ENCODE assay signal across 10 mouse cellular contexts in genomic region chr2:124298351-124298750, GRCm38 (mm10).
A peak's percentile ranks its signal among the peaks of the same experiment; 100 is the strongest.
DNase-seq lines count a peak whose midpoint lies in the region; ATAC-seq lines count a peak whose summit lies in the region.
"Had no signal": no experiment of that assay in that cellular context is flagged by ENCODE, and none has a peak within 500 bp of the region (broad histone marks: within the 10 kb centered on the region; RNA-seq: fewer than 3 reads in every experiment).

No protein-coding gene starts in this region.

- no peaks in the 10 kb centered on the region for H3K36me3 ChIP-seq in forebrain, embryonic 14.5 days (ENCODE audit: control insufficient read depth, insufficient read depth, low read length)
- H3K36me3 ChIP-seq in forebrain, embryonic 15.5 days: no peaks in the 10 kb centered on the region

- 58% methylated on average over 5 of the region's 5 CpGs for WGBS in forebrain, embryonic 14.5 days
- WGBS in forebrain, embryonic 15.5 days: 49% methylated on average over 5 of the region's 5 CpGs

- H3K27me3 ChIP-seq in forebrain, embryonic 14.5 days (replicated peaks; ENCODE audit: control insufficient read depth, insufficient read depth, low read length): no peaks in the 10 kb centered on the region
- H3K27me3 ChIP-seq in forebrain, embryonic 15.5 days: no peaks in the 10 kb centered on the region
- H3K27me3 ChIP-seq: megakaryocyte, embryonic 14.5 days had no signal

- no peak overlapping the region for H3K4me2 ChIP-seq in forebrain, embryonic 14.5 days (ENCODE audit: low read length)
- H3K4me2 ChIP-seq in forebrain, embryonic 15.5 days (replicated peaks): no peak overlapping the region

- H3K4me1 ChIP-seq in forebrain, embryonic 14.5 days (ENCODE audit: control insufficient read depth, insufficient read depth, low read length): no peaks in the 10 kb centered on the region
- H3K4me1 ChIP-seq in forebrain, embryonic 15.5 days: no peaks in the 10 kb centered on the region

- H3K9me3 ChIP-seq in forebrain, embryonic 14.5 days (replicated peaks; ENCODE audit: control insufficient read depth, low read length): no peaks in the 10 kb centered on the region
- no peaks in the 10 kb centered on the region for H3K9me3 ChIP-seq in forebrain, embryonic 15.5 days

- no peak overlapping the region for H3K4me3 ChIP-seq in forebrain, embryonic 14.5 days (ENCODE audit: low read depth, low read length)
- H3K4me3 ChIP-seq in forebrain, embryonic 15.5 days: no peak overlapping the region
- H3K4me3 ChIP-seq: megakaryocyte, embryonic 14.5 days had no signal

- no peak overlapping the region for H3K9ac ChIP-seq in forebrain, embryonic 14.5 days (ENCODE audit: low read length)
- no peak overlapping the region for H3K9ac ChIP-seq in forebrain, embryonic 15.5 days (replicated peaks)

- H3K27ac ChIP-seq in forebrain, embryonic 14.5 days (ENCODE audit: low read depth, low read length): no peak overlapping the region
- no peak overlapping the region; the same call in 1 of the 2 replicates for H3K27ac ChIP-seq in forebrain, embryonic 15.5 days (replicated peaks)

- no peak; the same call in 1 of the 2 replicates for ATAC-seq in forebrain, embryonic 14.5 days
- no peak for ATAC-seq in forebrain, embryonic 15.5 days (replicated peaks)
- no peak for ATAC-seq in granulocyte monocyte progenitor cell, adult 5-6 weeks (replicated peaks; ENCODE audit: poor library complexity, severe bottlenecking)
- ATAC-seq: forebrain, embryonic 16.5 days had no signal

- DNase-seq in forebrain, embryonic 14.5 days (ENCODE audit: low spot score): peak; percentile 31
- DNase-seq in Muller cell, postnatal 12 days (ENCODE audit: inconsistent ontology term): peak; percentile 2
- peak; percentile 44 to 55 for DNase-seq in cerebellum, postnatal 36 days
- DNase-seq in layer of hippocampus, postnatal 36 days: peak; percentile 19 to 25
- no peak for DNase-seq in thymus, postnatal 10 days (ENCODE audit: low spot score in 2 of 2)
- no peak for DNase-seq in kidney, postnatal 10 days

Comparison
In these comparisons a context has a peak if more than half of its experiments do, and no peak if none do; other contexts are left out.
1. DNase-seq: peak in forebrain, embryonic 14.5 days (single experiment), Muller cell, postnatal 12 days (single experiment), cerebellum, postnatal 36 days (2 of 2) and layer of hippocampus, postnatal 36 days (2 of 2); none in thymus, postnatal 10 days (0 of 2) and kidney, postnatal 10 days (single experiment).